Mouse (Mus musculus) embryonic stem cell, embryonic (primary cell): ENCODE results near the gene Smndc1.

Source experiments
- CTCF ChIA-PET, 4 experiments: fragments of 300-600 bp in 2 of 4; fragments of 350-600 bp in 2 of 4; sonication (Branson Sonifier 250); formaldehyde crosslinking; loops; one replicate each; lab custom pipeline; 2022; ENCODE audit warnings: inconsistent platforms in 2 of 4; lab: Charles Lee
- POLR2A ChIA-PET, 4 experiments: fragments of 300-600 bp in 2 of 4; fragments of 350-600 bp in 2 of 4; sonication (Branson Sonifier 250); formaldehyde crosslinking; loops; one replicate each; lab custom pipeline; 2022; ENCODE audit warnings: antibody characterized with exemption in 4 of 4, inconsistent platforms in 1 of 4; lab: Charles Lee

The Smndc1 gene

DNA sequence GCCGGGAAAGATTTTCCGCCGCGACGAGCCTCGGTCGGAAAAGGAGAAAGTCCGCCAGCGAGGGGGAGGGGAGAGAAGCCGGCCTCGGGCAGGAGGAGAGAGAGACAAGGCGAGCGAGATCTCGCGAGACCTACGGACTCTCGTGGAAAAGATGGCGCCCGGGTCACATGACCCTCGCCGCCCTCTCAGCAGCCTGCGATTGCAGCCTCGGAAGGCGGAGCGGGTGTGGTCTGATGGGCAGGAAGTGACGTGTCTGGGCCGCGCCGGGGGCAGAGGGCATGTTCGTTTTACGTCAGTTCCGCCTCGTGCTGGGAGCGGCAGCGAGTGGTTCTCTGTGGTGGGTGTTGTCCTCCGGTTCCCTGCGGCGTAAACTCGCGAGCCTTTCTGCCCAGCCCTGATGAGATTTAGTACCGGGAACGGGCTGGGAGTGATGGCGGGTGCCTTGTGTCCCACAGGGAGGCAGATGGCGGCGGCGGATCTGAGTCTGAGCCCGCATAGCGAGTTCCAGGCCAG lies at the start of gene Smndc1:
TSS of gene Smndc1 (minus strand) at position 84 of the 513 bp plus-strand sequence.
- CTCF ChIA-PET: no interaction called here
- POLR2A ChIA-PET: interaction anchor here in 3 of 4 experiments (0.6 to 14.4 kb wide), 14 partner anchors 9 to 217 kb away, joined by 3 to 211 read pairs (median 4); partner anchors contain the start of genes Gm10197 (in 1 of the 3) and Smc3 (in 1 of the 3)

DNA sequence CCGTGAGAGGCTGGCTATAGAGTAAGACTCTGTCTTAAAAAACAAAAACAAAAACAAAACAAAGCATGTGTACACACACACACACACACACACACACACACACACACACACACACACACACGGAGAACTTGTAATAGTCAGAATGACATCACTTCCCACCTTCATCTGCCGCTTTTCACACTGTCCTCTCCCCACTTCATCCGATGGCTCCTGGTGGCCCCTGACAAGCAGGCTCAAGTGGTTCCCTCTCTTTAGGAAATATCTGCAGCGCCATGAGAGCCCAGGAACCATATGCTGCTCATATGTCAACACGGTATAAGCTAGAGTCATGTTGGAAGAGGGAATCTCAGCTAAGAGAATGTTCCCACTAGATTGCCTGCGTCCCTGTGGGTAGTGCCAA lies 49.0 kb upstream of the Smndc1 start:
- ChIA-PET POLR2A (interaction anchor here in 3 of 4 experiments (0.5 to 3.2 kb wide), 21 partner anchors 8 to 259 kb away, joined by 3 to 17 read pairs (median 4); partner anchors contain the start of genes Dusp5 (in 2 of the 3) and Smc3 (in 1 of the 3)), CTCF (interaction anchor here in 2 of 4 experiments (0.6 to 1.2 kb wide), 3 partner anchors 18 to 287 kb away, joined by 3 to 4 read pairs (median 3); no protein-coding TSS in a partner anchor)

DNA sequence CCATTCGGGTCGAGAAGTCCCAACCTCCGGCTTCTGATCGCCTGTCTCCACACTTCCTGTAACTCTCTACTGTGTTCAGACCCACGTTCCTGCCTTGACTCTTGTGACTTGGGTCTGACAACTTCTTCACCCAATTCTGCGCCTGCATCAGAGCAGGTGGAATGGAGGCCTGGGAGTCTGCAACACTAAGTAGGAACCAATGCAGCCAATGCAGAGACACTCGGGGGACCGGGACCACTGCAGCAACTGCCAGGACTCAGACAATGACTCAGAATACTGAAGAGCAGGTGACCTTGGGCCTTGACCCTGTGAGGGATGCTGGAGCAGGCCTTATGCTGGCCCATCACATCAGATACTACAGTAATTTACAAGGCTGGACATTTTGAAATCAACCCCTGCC lies 47.6 kb upstream of the Smndc1 start:
- CTCF ChIA-PET: no interaction called here
- POLR2A ChIA-PET: interaction anchor here in 3 of 4 experiments (1.0 to 2.5 kb wide), 10 partner anchors 11 to 91 kb away, joined by 3 to 17 read pairs (median 5); partner anchors contain the start of gene Dusp5 (in 1 of the 3)

DNA sequence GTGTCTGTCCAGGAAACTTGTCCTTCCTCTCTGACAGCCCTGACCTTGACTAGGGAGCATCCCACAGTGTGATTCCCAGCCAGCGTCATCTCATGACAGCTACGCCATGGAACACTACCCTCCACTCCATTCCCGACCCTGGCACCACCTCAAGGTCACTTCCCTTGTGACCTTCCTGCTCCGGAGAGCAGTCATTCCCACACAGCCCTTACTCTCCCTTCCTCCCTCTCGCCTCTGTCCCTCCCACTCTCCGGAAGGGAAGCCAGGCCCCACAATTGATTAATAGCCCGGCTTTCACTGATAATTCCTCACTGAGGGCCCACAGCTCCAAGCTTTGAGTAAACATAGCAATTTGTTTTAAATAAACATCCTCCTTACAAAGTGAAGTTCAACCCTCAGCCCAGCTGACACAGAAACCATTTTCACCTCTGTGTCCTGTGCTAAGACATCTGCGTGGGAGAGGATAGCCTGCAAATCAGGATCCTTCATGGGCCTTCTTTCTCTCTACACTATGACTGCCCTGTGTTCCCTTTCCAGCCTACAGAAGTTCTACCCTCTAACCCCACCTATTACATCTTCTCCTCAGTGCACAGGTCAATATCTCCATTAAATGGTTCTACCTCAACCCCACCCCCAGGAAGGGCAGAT lies 47.1 kb upstream of the Smndc1 start:
- POLR2A ChIA-PET: interaction anchor here in 2 of 4 experiments (1.2 to 1.3 kb wide), 3 partner anchors 11 to 23 kb away, joined by 4 to 7 read pairs (median 6); no protein-coding TSS in a partner anchor
- CTCF ChIA-PET: interaction anchor here in 2 of 4 experiments (0.5 to 1.0 kb wide), 2 partner anchors 18 to 43 kb away, joined by 3 read pairs; no protein-coding TSS in a partner anchor

DNA sequence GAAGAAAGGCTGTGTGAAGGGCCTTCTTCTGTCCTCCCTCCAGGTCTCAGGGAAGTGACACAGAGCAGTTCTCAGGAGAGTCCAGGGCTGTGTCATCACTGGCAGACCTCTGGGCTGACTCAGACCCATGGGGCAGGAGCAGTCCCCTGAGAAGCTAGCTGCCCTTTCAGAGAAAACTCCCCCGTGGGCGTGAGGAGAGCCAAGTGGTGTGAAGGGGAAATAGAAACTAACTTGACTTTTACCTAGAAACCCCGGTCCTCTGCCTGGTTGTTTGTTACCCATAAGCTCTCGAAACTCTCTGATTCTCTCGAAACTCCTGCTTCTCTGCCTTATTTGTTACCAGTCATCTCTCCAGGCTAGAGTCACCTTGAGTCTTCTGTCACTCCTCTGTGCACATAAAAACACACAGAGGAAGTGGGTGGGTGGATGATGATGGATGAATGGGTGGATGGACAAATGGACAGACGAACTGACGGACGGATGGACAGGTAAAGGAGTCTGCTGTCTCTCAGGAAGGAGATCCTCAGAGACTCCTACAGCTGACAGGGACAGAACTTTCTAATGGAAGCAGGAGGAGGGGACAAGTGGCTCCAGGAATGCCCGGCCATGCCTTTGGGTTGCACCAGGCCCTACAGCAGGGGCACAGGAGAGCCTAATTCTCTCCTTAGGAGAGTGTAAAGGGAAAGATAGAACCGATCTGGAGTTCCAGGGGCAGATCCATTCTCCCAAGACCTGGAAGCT lies 43.7 kb upstream of the Smndc1 start:
- CTCF ChIA-PET: interaction anchor here in 1 of 4 experiments (1.3 kb wide), 1 partner anchor 13 kb away, joined by 3 read pairs; no protein-coding TSS in a partner anchor
- POLR2A ChIA-PET: interaction anchor here in 1 of 4 experiments (0.7 to 3.0 kb wide), 2 partner anchors 13 to 15 kb away, joined by 3 to 13 read pairs; no protein-coding TSS in a partner anchor

DNA sequence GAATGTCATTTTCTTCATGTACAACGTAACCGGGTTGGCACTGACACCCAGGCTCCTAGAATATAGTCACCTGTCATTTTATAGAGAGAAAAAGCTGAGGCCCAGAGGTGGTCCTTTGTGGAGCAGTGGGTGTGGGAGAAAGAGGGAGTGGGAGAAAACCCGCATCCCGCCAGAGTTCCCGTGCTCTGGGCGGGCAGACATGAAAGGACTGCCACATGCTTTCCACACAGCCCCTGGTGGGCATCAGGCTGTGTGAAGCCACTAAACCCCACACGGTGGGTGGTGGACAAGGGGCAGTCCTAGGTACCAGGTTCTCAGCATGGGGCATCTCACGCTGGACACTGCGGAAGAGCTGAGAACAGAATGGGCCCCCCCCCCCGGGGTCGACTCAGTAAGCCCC lies 40.6 kb upstream of the Smndc1 start:
- ChIA-PET POLR2A (interaction anchor here in 2 of 4 experiments (0.6 to 3.2 kb wide), 8 partner anchors 8 to 200 kb away, joined by 4 to 14 read pairs (median 7); partner anchors contain the start of gene Dusp5 (in 1 of the 2)), CTCF (no interaction called here)

DNA sequence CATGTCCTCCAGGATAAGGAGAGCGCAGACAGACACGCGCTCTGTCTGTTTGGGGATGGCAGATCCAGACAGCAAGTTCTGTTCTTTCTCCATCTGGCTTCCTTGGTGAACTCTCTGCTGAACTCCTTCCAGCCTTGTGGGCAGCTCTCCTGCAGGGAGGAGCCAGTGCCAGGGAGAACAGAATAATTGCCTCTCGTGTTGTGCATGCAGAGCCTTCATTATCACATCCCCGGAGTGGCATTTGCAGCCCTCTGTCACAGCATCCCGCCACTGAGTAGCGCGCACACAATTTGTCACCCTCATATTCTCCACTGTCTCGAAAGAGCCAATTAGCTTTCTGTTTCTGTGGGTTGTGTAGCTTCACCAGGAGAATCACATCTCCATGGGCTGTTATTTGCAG lies 40.0 kb upstream of the Smndc1 start:
- POLR2A ChIA-PET: interaction anchor here in 3 of 4 experiments (0.6 to 3.2 kb wide), 7 partner anchors 8 to 142 kb away, joined by 4 to 14 read pairs (median 5); partner anchors contain the start of gene Dusp5 (in 1 of the 3)
- CTCF ChIA-PET: no interaction called here

DNA sequence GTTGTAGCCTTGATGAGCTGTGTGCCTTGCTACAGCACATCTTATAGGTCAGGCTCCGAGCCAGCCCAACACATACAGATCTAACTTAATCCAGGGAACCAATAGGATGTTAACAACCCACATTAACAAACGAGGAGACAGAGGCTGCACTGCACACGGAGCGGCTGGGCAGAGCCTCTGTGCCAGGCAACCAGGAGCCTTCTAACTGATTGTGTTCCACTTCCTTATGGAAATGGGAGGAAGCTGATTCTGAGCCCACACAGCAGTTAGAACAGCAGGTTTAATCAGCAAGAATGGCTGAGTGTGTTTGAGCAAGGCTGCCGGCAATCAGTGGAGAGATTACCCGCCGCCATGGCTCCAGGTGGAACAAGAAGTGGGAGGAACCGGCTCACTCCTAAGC lies 37.4 kb upstream of the Smndc1 start:
- POLR2A ChIA-PET: interaction anchor here in 3 of 4 experiments (0.7 to 3.7 kb wide), 12 partner anchors 12 to 201 kb away, joined by 3 to 17 read pairs (median 4); partner anchors contain the start of gene Dusp5 (in 2 of the 3)
- CTCF ChIA-PET: interaction anchor here in 2 of 4 experiments (0.5 to 1.2 kb wide), 3 partner anchors 8 to 517 kb away, joined by 3 to 4 read pairs (median 3); partner anchors contain the start of gene Bbip1 (in 1 of the 2)

DNA sequence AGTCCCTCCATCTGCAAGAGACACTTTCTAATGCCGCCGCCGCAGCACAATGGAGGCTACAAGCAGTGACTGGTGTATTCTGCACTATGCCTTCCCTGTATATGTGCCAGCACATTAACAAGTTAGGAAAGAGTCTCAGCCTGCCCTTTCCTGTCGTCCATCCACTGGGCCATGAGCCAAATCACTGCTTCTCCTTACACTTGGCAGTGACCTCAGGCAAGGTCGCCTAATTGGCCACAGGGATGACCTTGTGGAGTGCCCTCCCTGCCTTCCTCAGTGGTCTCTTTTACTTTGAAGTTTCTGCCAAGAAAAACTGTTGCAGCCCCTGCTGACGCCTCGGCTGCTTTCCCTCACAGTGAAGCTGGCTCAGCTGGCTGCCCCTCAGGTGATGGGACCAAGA lies 37.0 kb upstream of the Smndc1 start:
- ChIA-PET POLR2A (interaction anchor here in 2 of 4 experiments (0.7 to 3.7 kb wide), 4 partner anchors 12 to 140 kb away, joined by 3 to 17 read pairs (median 10); no protein-coding TSS in a partner anchor), CTCF (interaction anchor here in 2 of 4 experiments (0.5 to 0.6 kb wide), 2 partner anchors 8 to 517 kb away, joined by 3 to 4 read pairs; partner anchors contain the start of gene Bbip1 (in 1 of the 2))

DNA sequence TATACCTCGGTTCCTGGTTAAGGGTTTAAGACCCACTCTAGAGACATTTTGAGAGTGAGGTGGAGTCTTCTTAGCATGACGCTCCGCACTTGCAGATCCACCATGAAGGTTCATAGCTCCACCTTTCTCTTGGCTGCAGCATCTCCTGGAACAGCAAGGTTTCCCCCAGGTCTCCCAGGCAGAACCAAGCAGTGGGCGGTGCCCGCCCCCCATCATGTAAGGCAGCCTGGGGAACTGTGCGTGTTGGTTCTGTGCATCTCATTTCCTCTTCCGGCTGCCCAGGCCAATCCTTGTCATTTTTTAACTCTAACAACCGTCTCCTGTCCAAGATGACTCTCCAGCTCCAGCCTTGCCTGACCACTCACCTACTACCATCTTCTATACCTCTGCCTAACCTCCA lies 35.4 kb upstream of the Smndc1 start:
- ChIA-PET POLR2A (interaction anchor here in 2 of 4 experiments (0.8 to 3.7 kb wide), 7 partner anchors 15 to 105 kb away, joined by 3 to 17 read pairs (median 5); no protein-coding TSS in a partner anchor), CTCF (interaction anchor here in 1 of 4 experiments (0.7 kb wide), 1 partner anchor 23 kb away, joined by 3 read pairs; no protein-coding TSS in a partner anchor)

DNA sequence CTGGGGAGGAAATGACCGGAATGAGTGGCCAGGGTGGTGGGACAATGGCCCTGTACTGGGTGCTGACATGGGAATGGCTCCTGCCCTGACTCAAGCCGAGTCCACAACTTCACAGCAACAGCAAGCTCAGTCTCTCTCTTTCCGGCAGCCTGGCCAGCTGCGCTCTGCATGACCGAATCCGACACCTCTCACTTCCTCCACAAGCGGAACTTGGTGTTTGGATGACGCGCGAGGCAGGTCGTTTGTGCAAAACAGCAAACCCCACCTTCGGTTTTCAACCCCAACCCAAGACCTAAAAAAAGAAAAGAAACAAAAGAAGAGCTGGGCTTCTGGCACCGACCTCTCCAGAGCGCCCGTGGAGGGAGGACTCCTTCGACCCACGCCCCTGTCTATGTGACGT lies 34.3 kb upstream of the Smndc1 start:
- POLR2A ChIA-PET: interaction anchor here in 3 of 4 experiments (0.6 to 3.7 kb wide), 8 partner anchors 24 to 175 kb away, joined by 3 to 17 read pairs (median 4); partner anchors contain the start of gene Dusp5 (in 1 of the 3)
- CTCF ChIA-PET: interaction anchor here in 1 of 4 experiments (0.5 to 0.7 kb wide), 2 partner anchors 30 to 318 kb away, joined by 3 to 4 read pairs; no protein-coding TSS in a partner anchor

DNA sequence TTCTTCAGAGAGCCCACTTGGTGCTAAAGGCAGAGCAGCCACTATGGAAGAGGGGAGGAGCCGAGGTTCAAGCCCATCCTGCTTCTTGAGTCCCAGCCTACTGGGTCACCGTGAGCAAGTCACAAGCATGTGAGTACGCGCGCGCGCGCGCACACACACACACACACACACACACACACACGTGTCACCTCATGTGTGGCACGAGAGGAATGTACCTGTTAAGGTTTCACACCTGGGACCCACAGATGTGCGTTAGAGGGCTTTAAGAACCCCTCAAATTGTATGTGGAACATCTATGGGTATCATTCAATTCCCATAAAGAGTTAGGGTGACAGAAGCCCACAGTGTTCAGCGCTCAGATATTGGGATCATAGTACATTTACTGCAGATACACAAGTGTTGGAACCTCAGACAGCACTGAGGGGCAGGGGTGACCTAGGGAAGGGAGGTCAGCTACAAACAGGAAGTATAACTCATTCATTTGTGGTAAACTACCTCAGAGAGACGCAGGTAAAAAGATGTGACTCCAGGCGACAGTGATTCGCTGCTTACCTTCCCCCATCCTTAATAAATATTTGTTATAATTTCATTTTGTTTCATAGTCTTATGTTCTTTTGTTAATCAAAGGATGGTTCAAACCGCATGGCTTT lies 33.6 kb upstream of the Smndc1 start:
- POLR2A ChIA-PET: interaction anchor here in 3 of 4 experiments (0.9 to 3.3 kb wide), 13 partner anchors 23 to 176 kb away, joined by 3 to 50 read pairs (median 7); partner anchors contain the start of genes Dusp5 (in 1 of the 3) and Smc3 (in 1 of the 3)
- CTCF ChIA-PET: interaction anchor here in 1 of 4 experiments (0.5 to 2.9 kb wide), 3 partner anchors 37 to 317 kb away, joined by 3 to 15 read pairs (median 3); partner anchors contain the start of gene Smc3

DNA sequence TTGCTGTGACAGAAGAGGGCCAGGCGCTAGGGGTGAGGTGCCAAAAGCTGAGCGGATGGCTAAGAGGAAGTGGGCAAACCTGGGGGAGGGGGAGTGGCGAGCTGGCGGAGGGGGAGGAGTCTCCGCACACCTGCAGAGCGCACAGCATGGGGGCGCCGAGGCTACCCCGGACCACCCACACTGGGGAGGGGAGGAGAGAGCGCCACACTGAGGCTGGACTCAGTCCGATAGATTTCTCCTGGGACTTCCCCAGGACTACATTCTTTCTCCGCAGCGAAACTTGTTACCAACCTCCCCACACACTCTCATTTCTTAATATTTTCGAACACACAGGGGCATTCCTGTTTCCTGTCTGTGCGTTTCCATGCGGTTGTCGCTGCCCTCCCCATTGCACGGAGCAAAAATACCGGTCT lies 33.0 kb upstream of the Smndc1 start:
- ChIA-PET POLR2A (interaction anchor here in 3 of 4 experiments (0.5 to 3.3 kb wide), 17 partner anchors 12 to 177 kb away, joined by 3 to 50 read pairs (median 14); partner anchors contain the start of genes Smc3 (in 3 of the 3) and Dusp5 (in 2 of the 3)), CTCF (interaction anchor here in 1 of 4 experiments (1.0 to 2.9 kb wide), 2 partner anchors 37 to 176 kb away, joined by 3 to 15 read pairs; partner anchors contain the start of gene Smc3)

DNA sequence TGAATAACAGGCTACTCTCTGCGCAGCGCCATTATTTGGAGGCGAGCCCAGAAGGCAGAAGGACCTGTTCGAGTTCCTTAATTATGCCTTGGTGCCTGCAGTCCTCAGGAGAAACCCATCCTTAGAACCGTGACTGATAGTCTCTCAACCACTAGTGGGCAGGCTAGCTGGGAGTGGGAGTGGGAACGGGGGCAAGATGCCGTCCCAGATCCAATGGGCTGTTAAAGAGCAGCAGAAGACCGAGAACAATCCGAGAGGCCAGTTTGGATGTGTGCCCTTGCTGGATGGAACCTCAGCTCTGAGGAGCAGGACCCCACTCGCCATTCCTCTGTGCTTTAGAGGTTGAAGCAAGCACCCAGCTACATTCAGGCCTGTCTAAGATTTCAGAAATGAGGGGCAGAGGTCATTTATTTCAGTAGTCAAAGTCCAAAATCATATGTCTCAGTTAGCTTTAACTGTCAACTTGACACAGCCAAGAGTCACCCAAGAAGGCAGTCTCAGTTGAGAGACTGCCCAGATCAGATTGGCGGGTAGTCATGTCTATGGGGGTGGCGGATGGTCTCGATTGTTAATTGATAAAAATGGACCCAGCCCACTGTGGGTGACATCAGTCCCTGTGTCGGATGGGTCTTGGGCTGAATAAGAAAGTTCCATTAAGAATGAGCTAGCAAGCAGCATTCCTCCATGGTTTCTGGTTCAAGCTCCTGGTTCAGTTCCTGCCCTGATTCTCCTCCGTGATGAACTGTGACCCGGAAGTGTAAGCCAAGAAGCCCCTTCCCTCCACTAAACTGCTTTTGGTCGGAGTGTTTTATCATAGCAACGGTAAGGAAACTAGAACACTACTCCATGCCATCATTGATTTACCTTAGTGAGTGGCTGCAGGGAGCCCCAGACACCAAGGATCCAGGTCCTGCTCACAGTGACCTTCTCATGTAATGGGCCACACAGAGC lies 32.3 kb upstream of the Smndc1 start:
- CTCF ChIA-PET: interaction anchor here in 3 of 4 experiments (0.5 to 2.9 kb wide), 5 partner anchors 38 to 504 kb away, joined by 3 to 15 read pairs (median 4); partner anchors contain the start of gene Smc3 (in 1 of the 3)
- POLR2A ChIA-PET: interaction anchor here (0.5 to 3.3 kb wide), 27 partner anchors 11 to 305 kb away, joined by 3 to 50 read pairs (median 8); partner anchors contain the start of genes Dusp5 (in 3 of the 4) and Smc3 (in 3 of the 4)

DNA sequence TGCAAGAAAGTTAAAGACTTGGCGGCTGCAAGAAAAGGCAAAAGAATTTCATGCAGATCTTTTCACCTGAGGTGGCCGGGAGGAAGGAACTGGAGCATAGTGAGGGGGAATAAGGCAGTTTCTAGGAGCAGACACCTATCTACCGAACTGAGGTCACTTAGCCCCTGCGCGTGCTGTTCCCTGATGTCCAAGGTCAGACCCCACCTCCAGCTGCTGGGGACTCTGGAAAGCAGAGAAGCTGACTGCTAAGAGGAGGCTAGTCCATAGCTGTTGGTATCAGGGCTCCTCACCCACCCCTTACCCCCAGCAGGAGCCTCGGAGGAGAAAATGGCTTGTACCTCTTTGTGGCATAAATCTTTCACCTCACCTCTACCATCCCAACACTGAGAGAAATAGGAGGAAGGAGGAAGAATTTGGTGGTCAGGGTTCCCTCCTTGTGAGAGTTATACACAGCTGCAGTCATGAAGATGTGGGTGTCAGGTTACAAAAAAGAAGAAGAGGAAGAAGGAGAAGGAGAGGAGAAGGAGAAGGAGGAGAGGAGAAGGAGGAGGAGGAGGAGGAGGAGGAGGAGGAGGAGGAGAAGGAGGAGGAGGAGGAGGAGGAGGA lies 31.3 kb upstream of the Smndc1 start:
- ChIA-PET CTCF (interaction anchor here (0.5 to 2.9 kb wide), 28 partner anchors 11 to 505 kb away, joined by 3 to 15 read pairs (median 4); partner anchors contain the start of genes Smc3 (in 3 of the 4) and Dusp5 (in 1 of the 4)), POLR2A (interaction anchor here (0.5 to 3.3 kb wide), 83 partner anchors 8 to 522 kb away, joined by 3 to 50 read pairs (median 4); partner anchors contain the start of genes Dusp5 (in 4 of the 4), Smc3 (in 3 of the 4), Mxi1 (in 1 of the 4) and Smndc1 (in 1 of the 4))
